Mouse (Mus musculus) frontal cortex, adult (tissue): Measurements from ENCODE around the gene Mb.
A peak's percentile ranks its signal among the peaks of the same experiment; 100 is the strongest.

Experiments
- ATAC-seq: cut with Nextera tagmentation; 2 replicates; pipeline ENCODE4 v1.9.2; 2017; ENCODE audit warnings: mild to moderate bottlenecking, moderate library complexity, mixed read lengths; ENCODE audit not compliant: low TSS enrichment

Gene Mb

GRCm38 (mm10) chr15:77027117-77027516 is 23.4 kb downstream of the Mb start:
- no peak for ATAC-seq

GRCm38 (mm10) chr15:77025884-77026583 is 24.4 kb downstream of the Mb start:
- no peak for ATAC-seq

- ATAC-seq = no peak
Measured at GRCm38 (mm10) chr15:77022401-77022957, 28.0 kb downstream of the Mb start.

- ATAC-seq = no peak
Measured at GRCm38 (mm10) chr15:77021851-77022250, 28.6 kb downstream of the Mb start.

GRCm38 (mm10) chr15:77021056-77021455 is 29.4 kb downstream of the Mb start:
- ATAC-seq = no peak

- ATAC-seq = no peak
Measured at GRCm38 (mm10) chr15:77020136-77020535, 30.3 kb downstream of the Mb start.

GRCm38 (mm10) chr15:77019533-77019932 is 30.9 kb downstream of the Mb start:
- no peak for ATAC-seq

GRCm38 (mm10) chr15:77018740-77019340 is 31.6 kb downstream of the Mb start:
- ATAC-seq = peak; percentile 78

GRCm38 (mm10) chr15:77017897-77018296 is 32.6 kb downstream of the Mb start:
- ATAC-seq = no peak

- ATAC-seq = no peak
Measured at GRCm38 (mm10) chr15:77016509-77016908, 34.0 kb downstream of the Mb start.

- no peak for ATAC-seq
Measured at GRCm38 (mm10) chr15:77014985-77015384, 35.5 kb downstream of the Mb start.

GRCm38 (mm10) chr15:77014431-77014830 is 36.0 kb downstream of the Mb start:
- no peak for ATAC-seq

GRCm38 (mm10) chr15:77013753-77014241 is 36.7 kb downstream of the Mb start:
- ATAC-seq = peak; percentile 63

GRCm38 (mm10) chr15:77008851-77009250 is 41.6 kb downstream of the Mb start:
- no peak for ATAC-seq

- ATAC-seq = peak; percentile 90
Measured at GRCm38 (mm10) chr15:77003868-77004215, 46.6 kb downstream of the Mb start.

- peak; percentile 4; the same call in 1 of the 2 replicates for ATAC-seq
Measured at GRCm38 (mm10) chr15:77003173-77003867, 47.1 kb downstream of the Mb start.

- ATAC-seq = peak; percentile 65
Measured at GRCm38 (mm10) chr15:76998878-76999588, 51.4 kb downstream of the Mb start.

GRCm38 (mm10) chr15:76998048-76998447 is 52.4 kb downstream of the Mb start:
- ATAC-seq = no peak

- ATAC-seq = peak; percentile 83
Measured at GRCm38 (mm10) chr15:76994413-76994812, 56.1 kb downstream of the Mb start.

GRCm38 (mm10) chr15:76987542-76988094 is 62.9 kb downstream of the Mb start:
- peak; percentile 83 for ATAC-seq

- 0 out of 2 replicates have a peak, but pooled peaks have one; percentile 11 for ATAC-seq
Measured at GRCm38 (mm10) chr15:76987137-76987536, 63.3 kb downstream of the Mb start.
